Mouse (Mus musculus): ENCODE measurements around the gene Ptpn4. TPM values are rescaled to one million over a fixed set of nuclear protein-coding genes. Genes with fewer than 3 reads are reported as not detected.

The Ptpn4 gene
- polyA plus RNA-seq (2016; fragmentation: Nextera tagmentation; extraction: Ambion mirVana): 6.7 and 7.3 TPM in 2 replicates

DNA sequence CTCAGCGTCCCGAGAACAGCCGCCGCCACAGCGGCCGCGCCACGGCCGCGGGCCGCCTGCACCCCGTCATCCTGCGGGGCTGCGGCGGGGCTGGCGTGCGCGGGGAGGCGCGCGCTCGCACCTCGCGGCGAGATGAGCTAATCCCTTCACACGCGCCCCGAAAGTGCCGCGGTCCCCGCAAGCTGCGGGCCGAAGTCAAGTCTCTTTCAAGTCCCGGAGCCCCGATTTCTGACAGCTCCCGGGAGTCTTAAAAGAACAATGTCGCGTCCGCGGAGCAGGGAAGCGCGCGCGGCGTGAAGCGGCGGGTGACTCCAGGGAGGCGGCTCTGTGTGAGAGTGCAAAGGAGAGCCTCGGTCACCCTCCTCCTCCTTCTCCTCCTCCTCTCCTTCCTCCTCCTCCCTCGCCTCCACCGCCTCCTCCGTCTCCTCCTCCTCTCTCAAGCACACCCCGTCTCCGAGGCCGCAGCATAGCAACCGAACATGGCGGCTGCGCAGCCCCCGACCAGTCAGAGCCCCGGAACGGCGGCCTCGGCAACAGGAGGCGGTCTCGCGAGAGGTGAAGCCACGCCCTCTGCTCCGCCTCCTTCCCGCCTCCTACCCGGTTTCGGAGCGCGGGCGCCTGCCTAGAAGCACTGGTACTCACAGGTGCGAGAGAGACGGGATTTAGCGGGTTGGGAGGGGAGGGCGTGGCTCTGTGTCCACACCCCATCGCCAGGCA is at the start of gene Ptpn4:
Gene Ptpn4, minus strand, starts transcription at position 579 of the 717 bp plus-strand sequence.
- no peaks in the 10 kb centered on the region for H3K36me3 ChIP-seq
- peak; percentile 99 for DNase-seq (ENCODE audit: low spot score)
- H3K4me3 ChIP-seq: peak within 1 kb of the TSS; percentile 89
- no peaks in the 10 kb centered on the region for H3K9me3 ChIP-seq
- H3K27ac ChIP-seq: peak within 1 kb of the TSS; percentile 97
- H3K4me1 ChIP-seq (replicated peaks): peaks cover 29% of the 10 kb centered on the region
- under 1% methylated on average over 79 of the region's 79 CpGs for WGBS
- no peaks in the 10 kb centered on the region for H3K27me3 ChIP-seq (ENCODE audit: insufficient read depth, poor library complexity, severe bottlenecking)

DNA sequence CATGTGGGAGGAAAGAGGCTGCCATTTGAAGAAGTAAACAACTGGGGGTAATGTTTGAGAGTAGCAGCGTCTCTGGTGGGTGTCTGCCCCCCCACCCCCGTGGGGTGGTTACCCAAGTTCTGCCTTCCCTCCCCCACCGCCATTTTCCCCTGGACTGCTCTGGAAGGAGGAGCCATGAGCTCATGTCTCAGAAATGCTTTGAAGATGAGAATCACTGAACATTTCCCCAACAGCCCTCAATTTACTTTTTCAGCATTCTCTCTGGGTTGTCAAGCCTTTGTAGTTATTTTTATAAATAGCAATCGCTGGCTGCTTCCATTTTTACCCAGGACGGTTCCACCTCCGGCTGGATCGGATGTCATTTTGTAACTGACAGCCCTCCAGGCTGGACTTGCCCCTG is 48.9 kb upstream of the Ptpn4 start:
- Histone ChIP-seq H3K27me3 (ENCODE audit: insufficient read depth, poor library complexity, severe bottlenecking) (no peaks in the 10 kb centered on the region), H3K9me3 (no peaks in the 10 kb centered on the region), H3K4me1 (replicated peaks) (no peaks in the 10 kb centered on the region), H3K36me3 (no peaks in the 10 kb centered on the region), H3K4me3 (no peak overlapping the region), H3K27ac (no peak overlapping the region)
- 74% methylated on average over 7 of the region's 7 CpGs for WGBS
- DNase-seq (ENCODE audit: low spot score): no peak

DNA sequence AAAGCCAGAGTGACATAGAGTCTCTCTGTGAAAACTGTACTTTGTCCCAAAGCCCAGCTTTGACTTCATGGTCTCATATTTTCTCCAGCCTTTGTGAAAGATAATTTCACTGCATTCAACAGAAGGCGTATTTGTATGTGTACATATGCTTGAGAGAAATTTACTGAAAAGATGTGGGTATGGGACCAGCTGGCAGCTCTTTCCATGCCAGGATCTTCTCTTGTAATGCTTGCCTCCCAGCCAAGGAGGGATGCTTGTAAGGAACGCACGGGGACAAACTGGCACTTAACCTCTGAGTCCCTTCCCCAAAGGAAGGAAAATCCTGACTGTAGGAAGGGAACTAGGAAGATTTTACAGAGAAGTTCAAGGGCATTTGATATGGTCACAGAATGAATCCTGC is 46.9 kb upstream of the Ptpn4 start:
- no peak for DNase-seq (ENCODE audit: low spot score)
- WGBS: 91% methylated on average over 3 of the region's 3 CpGs
- H3K27me3 ChIP-seq (ENCODE audit: insufficient read depth, poor library complexity, severe bottlenecking): no peaks in the 10 kb centered on the region
- H3K4me1 ChIP-seq (replicated peaks): no peaks in the 10 kb centered on the region
- H3K27ac ChIP-seq: no peak overlapping the region
- H3K9me3 ChIP-seq: no peaks in the 10 kb centered on the region
- H3K36me3 ChIP-seq: no peaks in the 10 kb centered on the region
- no peak overlapping the region for H3K4me3 ChIP-seq

DNA sequence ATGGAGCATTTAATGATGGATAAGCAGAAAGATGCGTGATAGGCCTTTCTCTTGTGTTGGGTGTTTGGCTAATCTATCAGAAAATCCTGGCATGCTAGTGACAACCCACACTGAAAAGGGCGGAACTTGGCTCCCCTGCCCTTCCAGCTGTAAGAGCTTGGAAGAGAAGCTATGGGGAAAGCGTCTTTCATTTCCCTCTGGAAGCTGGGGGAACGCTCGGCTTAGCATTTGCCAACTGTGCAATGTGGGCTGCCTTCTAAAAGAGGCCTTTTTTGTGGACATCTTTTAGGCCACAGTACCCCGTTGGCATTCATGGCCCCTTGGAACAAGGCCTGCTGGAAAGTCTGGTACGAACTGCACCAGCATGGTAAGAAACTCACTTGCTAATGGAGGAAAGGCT is 41.5 kb upstream of the Ptpn4 start:
- no peaks in the 10 kb centered on the region for H3K9me3 ChIP-seq
- DNase-seq (ENCODE audit: low spot score): no peak
- no peak overlapping the region for H3K27ac ChIP-seq
- H3K27me3 ChIP-seq (ENCODE audit: insufficient read depth, poor library complexity, severe bottlenecking): no peaks in the 10 kb centered on the region
- H3K36me3 ChIP-seq: no peaks in the 10 kb centered on the region
- peaks cover 5% of the 10 kb centered on the region for H3K4me1 ChIP-seq (replicated peaks)
- H3K4me3 ChIP-seq: no peak overlapping the region
- 86% methylated on average over 7 of the region's 7 CpGs for WGBS

DNA sequence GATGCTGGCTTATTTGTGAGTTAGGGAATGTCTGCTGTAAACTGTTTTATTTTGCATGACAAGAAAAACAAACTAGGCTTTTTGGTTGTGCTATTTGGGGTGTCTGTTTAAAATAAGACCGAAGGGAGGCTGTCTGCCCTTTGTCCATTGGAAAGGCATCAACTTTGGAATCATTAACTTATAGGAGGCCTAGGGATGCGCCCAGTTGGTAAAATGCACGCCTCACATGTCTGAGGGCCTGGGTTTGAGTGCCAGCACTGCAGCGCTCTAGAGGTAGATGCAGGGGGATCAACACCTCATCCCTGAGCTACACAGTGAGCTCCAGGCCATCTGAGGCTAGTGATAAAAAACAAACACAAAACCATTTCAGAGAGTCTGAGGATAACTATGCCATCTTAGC is 40.1 kb upstream of the Ptpn4 start:
- Histone ChIP-seq H3K36me3 (no peaks in the 10 kb centered on the region), H3K9me3 (no peaks in the 10 kb centered on the region), H3K4me1 (replicated peaks) (peaks cover 5% of the 10 kb centered on the region), H3K4me3 (no peak overlapping the region), H3K27me3 (ENCODE audit: insufficient read depth, poor library complexity, severe bottlenecking) (no peaks in the 10 kb centered on the region), H3K27ac (no peak overlapping the region)
- 93% methylated on average over 4 of the region's 4 CpGs for WGBS
- no peak for DNase-seq (ENCODE audit: low spot score)

DNA sequence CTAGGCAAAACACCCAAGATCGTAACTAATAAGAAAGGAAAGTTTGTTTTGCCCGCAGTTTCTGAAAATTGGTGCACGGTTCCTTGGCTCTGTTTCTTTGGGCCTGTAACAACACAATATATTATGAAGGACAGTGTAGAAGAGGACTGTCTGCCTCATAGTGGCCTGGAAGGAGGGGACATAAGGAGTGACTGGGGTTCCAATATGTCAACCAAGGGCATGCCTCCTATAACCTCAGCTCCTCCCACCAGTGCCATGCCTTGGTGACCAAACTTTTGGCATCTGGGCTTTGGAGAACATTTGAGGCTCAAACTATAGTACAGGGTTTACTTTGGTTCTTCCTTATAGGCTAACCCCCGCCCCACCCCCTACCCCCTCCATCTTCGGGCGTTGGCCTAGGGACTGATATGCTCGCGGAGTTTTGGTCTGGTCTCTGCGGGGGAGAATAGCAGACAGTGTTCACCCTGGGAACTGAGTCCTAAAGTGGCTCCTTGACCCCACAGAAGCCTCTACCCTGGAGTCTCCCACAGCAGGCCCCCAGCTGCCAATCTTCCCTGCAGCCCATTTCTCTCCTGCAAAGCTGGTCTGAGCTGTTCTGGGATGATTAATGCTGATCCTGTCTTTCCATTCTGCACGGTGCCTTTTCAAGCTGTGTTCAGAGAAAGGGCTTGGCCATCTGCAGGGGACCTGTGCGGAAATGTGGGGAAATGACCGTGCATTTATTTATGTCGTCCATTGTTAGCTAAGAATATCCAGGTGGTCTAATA is 31.2 kb upstream of the Ptpn4 start:
- WGBS: 59% methylated on average over 13 of the region's 13 CpGs
- peak; percentile 28 for DNase-seq (ENCODE audit: low spot score)
- peaks cover 27% of the 10 kb centered on the region for H3K4me1 ChIP-seq (replicated peaks)
- H3K27ac ChIP-seq: peak overlapping the region; percentile 56
- H3K9me3 ChIP-seq: 0 out of 2 replicates have a peak, but pooled peaks cover 3% of the 10 kb centered on the region
- H3K36me3 ChIP-seq: no peaks in the 10 kb centered on the region
- H3K4me3 ChIP-seq: no peak overlapping the region
- H3K27me3 ChIP-seq (ENCODE audit: insufficient read depth, poor library complexity, severe bottlenecking): no peaks in the 10 kb centered on the region

DNA sequence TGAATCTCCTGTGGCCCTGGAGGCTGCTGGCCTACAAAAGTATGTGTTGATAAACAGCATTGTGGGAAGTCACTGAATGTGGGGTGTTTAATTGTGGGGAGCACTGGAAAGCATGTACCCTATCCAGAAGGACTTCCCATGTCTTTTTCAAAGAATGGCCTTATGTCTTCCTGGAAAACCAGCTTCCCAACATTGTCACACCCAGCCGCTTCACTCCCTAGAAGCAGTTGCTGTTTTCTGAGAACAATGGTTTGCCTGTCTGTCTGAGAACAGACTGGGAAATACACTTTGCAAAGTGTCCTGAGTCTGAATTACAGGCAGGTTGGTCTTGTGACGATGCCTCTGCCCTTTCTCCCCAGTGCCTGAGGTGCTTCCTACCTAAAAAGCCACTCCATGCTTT is 29.9 kb upstream of the Ptpn4 start:
- H3K9me3 ChIP-seq: 0 out of 2 replicates have a peak, but pooled peaks cover 3% of the 10 kb centered on the region
- H3K36me3 ChIP-seq: no peaks in the 10 kb centered on the region
- H3K4me3 ChIP-seq: no peak overlapping the region
- H3K4me1 ChIP-seq (replicated peaks): peaks cover 27% of the 10 kb centered on the region
- DNase-seq (ENCODE audit: low spot score): no peak
- H3K27ac ChIP-seq: peak overlapping the region; percentile 29; the same call in 1 of the 2 replicates
- WGBS: 55% methylated on average over 2 of the region's 2 CpGs
- no peaks in the 10 kb centered on the region for H3K27me3 ChIP-seq (ENCODE audit: insufficient read depth, poor library complexity, severe bottlenecking)

DNA sequence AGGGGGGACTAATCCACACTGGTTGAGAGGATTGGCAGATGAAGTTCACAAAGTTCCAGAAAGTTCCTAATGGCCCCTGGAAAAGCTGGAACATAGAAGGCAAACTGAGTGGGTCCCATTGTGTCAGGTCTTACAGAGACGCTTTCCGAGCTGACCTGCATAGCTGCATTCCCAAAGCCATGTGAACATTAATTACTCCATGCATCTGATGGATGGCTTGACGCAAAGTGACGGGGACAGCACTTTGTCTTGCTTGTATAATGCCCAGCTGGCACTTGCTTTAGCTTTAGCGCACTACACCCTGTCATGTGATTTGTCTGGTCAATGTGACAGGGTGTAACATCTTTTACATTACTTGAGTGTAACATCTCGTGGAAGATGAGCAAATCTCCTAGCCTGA is 27.9 kb upstream of the Ptpn4 start:
- Histone ChIP-seq H3K36me3 (no peaks in the 10 kb centered on the region), H3K27me3 (ENCODE audit: insufficient read depth, poor library complexity, severe bottlenecking) (no peaks in the 10 kb centered on the region), H3K9me3 (0 out of 2 replicates have a peak, but pooled peaks cover 2% of the 10 kb centered on the region), H3K4me3 (no peak overlapping the region), H3K4me1 (replicated peaks) (peaks cover 27% of the 10 kb centered on the region), H3K27ac (no peak overlapping the region)
- no peak for DNase-seq (ENCODE audit: low spot score)
- WGBS: 81% methylated on average over 6 of the region's 6 CpGs

DNA sequence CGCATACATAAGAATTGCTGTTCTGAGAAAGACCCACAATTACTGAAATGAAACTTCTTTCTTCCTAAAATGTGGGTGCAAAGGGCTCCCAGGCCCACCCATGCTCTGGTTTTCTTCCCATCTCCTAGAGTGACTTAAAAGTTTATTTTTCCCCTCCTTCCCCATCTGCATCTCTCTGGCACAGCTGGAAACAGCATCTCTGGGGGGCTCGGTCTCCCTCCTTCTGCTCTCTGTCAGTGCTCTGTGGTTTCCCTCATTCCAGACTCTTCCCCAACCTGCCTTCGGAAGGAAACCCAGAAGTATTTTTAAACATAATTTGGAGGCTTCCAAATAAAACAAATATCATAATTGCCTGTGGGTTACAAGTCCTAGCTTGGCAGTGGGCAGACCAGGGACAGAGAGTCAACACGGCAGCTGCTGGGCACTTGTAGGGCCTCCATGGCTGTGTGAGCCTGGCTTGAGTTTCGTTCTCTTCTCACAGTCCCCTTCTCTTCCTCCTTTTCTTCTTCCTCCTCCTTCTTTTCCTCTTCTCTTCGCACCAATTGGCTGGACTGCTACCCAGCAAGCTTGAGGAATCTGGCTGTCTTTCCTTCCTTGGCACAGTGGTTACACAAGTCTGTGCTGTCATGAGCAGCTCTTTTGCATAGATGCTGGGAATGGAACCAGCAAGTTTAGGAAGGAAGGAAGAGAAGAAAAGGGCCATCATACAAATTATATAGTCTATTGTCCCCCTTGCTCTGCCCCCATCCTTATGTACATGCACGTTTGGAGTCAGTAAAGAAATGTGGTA is 26.3 kb upstream of the Ptpn4 start:
- Histone ChIP-seq H3K4me3 (no peak overlapping the region), H3K9me3 (no peaks in the 10 kb centered on the region), H3K27me3 (ENCODE audit: insufficient read depth, poor library complexity, severe bottlenecking) (no peaks in the 10 kb centered on the region), H3K27ac (no peak overlapping the region), H3K4me1 (replicated peaks) (peaks cover 17% of the 10 kb centered on the region), H3K36me3 (no peaks in the 10 kb centered on the region)
- 78% methylated on average over 7 of the region's 7 CpGs for WGBS
- no peak for DNase-seq (ENCODE audit: low spot score)

DNA sequence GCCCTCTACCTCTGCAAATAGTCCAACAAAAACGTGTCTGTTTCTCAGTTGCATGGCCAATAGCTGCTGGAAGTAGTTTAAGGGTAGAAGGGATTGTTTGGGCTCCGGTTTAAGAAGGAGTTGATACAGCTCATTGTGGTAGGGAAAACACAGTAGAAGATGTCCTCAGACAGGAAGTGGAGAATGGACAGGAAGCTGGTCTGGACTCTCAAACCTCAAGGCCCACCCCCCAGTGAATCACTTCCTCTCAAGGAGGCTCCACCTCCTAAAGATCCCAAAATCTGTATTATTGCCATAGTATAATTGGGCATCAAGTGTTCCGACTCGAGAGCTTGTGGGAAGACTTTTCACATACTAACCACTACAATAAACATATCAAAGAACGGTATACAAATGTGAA is 22.2 kb upstream of the Ptpn4 start:
- no peak overlapping the region for H3K4me3 ChIP-seq
- WGBS: 83% methylated on average over 5 of the region's 5 CpGs
- H3K4me1 ChIP-seq (replicated peaks): no peaks in the 10 kb centered on the region
- H3K27me3 ChIP-seq (ENCODE audit: insufficient read depth, poor library complexity, severe bottlenecking): no peaks in the 10 kb centered on the region
- DNase-seq (ENCODE audit: low spot score): no peak
- H3K9me3 ChIP-seq: peaks cover 3% of the 10 kb centered on the region; the same call in 1 of the 2 replicates
- no peaks in the 10 kb centered on the region for H3K36me3 ChIP-seq
- no peak overlapping the region for H3K27ac ChIP-seq

DNA sequence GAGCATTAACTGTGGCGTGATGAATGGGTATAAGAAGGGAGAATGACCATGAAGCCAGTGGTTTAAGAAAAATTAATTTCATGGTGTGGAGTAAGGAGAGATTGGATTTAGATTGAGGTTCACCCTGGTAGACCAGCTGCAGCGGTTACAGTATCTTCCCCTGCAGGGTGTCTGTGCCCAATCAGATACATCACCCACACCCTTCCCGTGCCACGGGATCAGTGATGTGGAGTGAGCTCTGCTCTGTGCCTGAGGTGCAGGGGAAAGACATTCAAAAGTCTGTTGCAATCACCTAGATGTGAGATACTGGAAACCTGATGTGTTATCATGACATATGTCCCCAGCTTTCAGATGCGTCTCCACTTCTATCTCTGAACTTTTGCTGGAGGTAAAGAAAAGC is 15.6 kb upstream of the Ptpn4 start:
- H3K4me3 ChIP-seq: no peak overlapping the region
- H3K27me3 ChIP-seq (ENCODE audit: insufficient read depth, poor library complexity, severe bottlenecking): no peaks in the 10 kb centered on the region
- H3K36me3 ChIP-seq: no peaks in the 10 kb centered on the region
- WGBS: 86% methylated on average over 5 of the region's 5 CpGs
- no peak overlapping the region for H3K27ac ChIP-seq
- peaks cover 5% of the 10 kb centered on the region; the same call in 1 of the 2 replicates for H3K9me3 ChIP-seq
- H3K4me1 ChIP-seq (replicated peaks): no peaks in the 10 kb centered on the region
- DNase-seq (ENCODE audit: low spot score): no peak

DNA sequence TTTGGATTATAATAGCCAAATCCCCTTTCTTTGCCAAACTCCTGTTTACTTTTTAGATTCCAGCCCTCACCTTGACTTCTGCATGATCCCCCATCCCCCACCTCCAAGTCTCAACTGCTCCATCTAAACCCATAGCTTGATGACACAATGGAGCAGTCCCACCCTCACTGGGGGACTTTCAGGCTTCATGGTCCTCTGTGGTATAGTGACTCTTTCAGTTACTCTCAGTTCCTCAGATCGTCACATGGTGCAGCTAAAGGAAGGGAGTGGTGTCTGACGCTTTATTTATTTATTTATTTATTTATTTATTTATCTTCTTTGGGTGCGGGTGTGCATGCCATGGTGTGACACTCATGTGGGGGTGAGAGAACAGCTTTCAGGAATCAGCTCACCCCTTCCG is 14.9 kb upstream of the Ptpn4 start:
- Histone ChIP-seq H3K36me3 (no peaks in the 10 kb centered on the region), H3K9me3 (0 out of 2 replicates have a peak, but pooled peaks cover 3% of the 10 kb centered on the region), H3K4me1 (replicated peaks) (no peaks in the 10 kb centered on the region), H3K4me3 (no peak overlapping the region), H3K27me3 (ENCODE audit: insufficient read depth, poor library complexity, severe bottlenecking) (no peaks in the 10 kb centered on the region), H3K27ac (no peak overlapping the region)
- WGBS: 89% methylated on average over 4 of the region's 4 CpGs
- DNase-seq (ENCODE audit: low spot score): no peak
